Comparison of ENCODE assay signal across 12 mouse cellular contexts in the genomic region with DNA sequence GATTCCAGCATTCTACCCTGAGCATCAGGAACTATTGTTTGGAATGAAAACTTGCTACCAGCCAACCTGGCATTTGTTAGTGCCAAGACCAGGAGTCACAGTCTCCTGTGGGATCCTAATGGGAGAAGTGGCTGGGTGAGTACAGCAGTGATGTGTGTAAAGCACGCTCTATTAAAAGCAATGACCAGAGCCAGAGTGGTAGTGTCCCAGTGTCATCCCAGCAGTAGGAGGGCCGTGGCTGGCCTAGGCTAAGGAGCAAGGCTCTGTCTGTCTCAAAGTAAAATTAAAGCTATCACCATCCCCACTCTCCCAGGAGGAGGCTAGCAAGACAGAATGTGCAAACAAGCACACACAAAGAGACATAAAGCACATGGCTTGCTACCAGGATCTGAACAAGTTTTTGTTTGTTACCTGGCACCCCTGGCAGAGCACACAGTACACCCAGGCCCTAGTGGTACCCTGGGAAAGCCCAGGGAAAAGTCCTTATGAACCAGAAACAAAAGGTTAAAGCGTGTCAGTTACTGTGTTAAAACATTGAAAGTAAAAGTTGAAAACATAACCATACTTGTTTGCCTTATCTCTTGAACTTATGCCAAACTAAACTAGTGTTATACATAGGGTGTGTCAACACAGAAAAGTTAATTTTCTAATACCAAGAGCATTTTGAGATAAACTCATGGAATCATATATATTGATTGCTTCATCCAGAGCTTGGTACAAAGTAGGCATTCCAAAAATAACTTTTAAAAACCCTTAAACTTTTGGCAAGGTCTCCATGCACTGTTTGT.
DNase-seq lines count a peak whose midpoint lies in the region; ATAC-seq and TF ChIP-seq lines count a peak whose summit lies in the region.
"Had no signal": no experiment of that assay in that cellular context is flagged by ENCODE, and none has a peak within 500 bp of the region (broad histone marks: within the 10 kb centered on the region; RNA-seq: fewer than 3 reads in every experiment).

No protein-coding gene starts in this region.

- H3K27me3 ChIP-seq in heart, embryonic 10.5 days (ENCODE audit: insufficient read depth, poor library complexity, severe bottlenecking), result no peaks in the 10 kb centered on the region
- H3K27me3 ChIP-seq in lung, embryonic 15.5 days, result no peaks in the 10 kb centered on the region
- H3K27me3 ChIP-seq in limb, embryonic 14.5 days (ENCODE audit: control insufficient read depth, insufficient read depth, low read length), result no peaks in the 10 kb centered on the region
- no peaks in the 10 kb centered on the region for H3K27me3 ChIP-seq in stomach, embryonic 15.5 days (replicated peaks)
- H3K27me3 ChIP-seq: hindbrain, embryonic 12.5 days had no signal

- ATAC-seq in lung, embryonic 15.5 days (ENCODE audit: borderline replicate concordance, extremely low read depth, low FRiP score, low TSS enrichment), result no peak
- ATAC-seq in limb, embryonic 14.5 days (ENCODE audit: low FRiP score, low read depth), result no peak
- 0 out of 2 replicates have a peak, but pooled peaks have one; percentile 41 for ATAC-seq in stomach, embryonic 15.5 days (ENCODE audit: insufficient read depth, low FRiP score, low read depth)

- 0 out of 2 replicates have a peak overlapping the region, but pooled peaks have one; percentile 10 for H3K9ac ChIP-seq in lung, embryonic 15.5 days
- H3K9ac ChIP-seq in limb, embryonic 14.5 days (ENCODE audit: low read depth, low read length, severe bottlenecking), result no peak overlapping the region
- H3K9ac ChIP-seq in stomach, embryonic 15.5 days, result no peak overlapping the region
- H3K9ac ChIP-seq: hindbrain, embryonic 12.5 days had no signal

- H3K4me2 ChIP-seq in lung, embryonic 15.5 days, result no peak overlapping the region
- no peak overlapping the region for H3K4me2 ChIP-seq in limb, embryonic 14.5 days (replicated peaks; ENCODE audit: low read depth, low read length, severe bottlenecking)
- no peak overlapping the region for H3K4me2 ChIP-seq in stomach, embryonic 15.5 days
- H3K4me2 ChIP-seq: hindbrain, embryonic 12.5 days had no signal

- WGBS in heart, embryonic 10.5 days, result 72% methylated on average over 3 of the region's 3 CpGs
- 58% methylated on average over 3 of the region's 3 CpGs for WGBS in lung, embryonic 15.5 days
- 78% methylated on average over 3 of the region's 3 CpGs for WGBS in limb, embryonic 14.5 days
- WGBS in stomach, embryonic 15.5 days, result 65% methylated on average over 3 of the region's 3 CpGs

- intact Hi-C loops in heart, postnatal 25 days (cut with DNase I), result no loop called here

- no peak for TF ChIP-seq POLR2A in limb, embryonic 14.5 days (IDR thresholded peaks at IDR 0.05; ENCODE audit: borderline replicate concordance, extremely low read depth, insufficient read depth, insufficient read length)

- H3K36me3 ChIP-seq in heart, embryonic 10.5 days, result peaks cover 3% of the 10 kb centered on the region; the same call in 1 of the 2 replicates
- H3K36me3 ChIP-seq in lung, embryonic 15.5 days, result no peaks in the 10 kb centered on the region
- no peaks in the 10 kb centered on the region for H3K36me3 ChIP-seq in limb, embryonic 14.5 days (ENCODE audit: control insufficient read depth, insufficient read depth, low read length)
- no peaks in the 10 kb centered on the region for H3K36me3 ChIP-seq in stomach, embryonic 15.5 days

- peaks cover 42% of the 10 kb centered on the region for H3K4me1 ChIP-seq in heart, embryonic 10.5 days
- peaks cover 43% of the 10 kb centered on the region for H3K4me1 ChIP-seq in lung, embryonic 15.5 days
- peaks cover 24% of the 10 kb centered on the region for H3K4me1 ChIP-seq in limb, embryonic 14.5 days (ENCODE audit: control insufficient read depth, insufficient read depth, low read length)
- H3K4me1 ChIP-seq in stomach, embryonic 15.5 days, result peaks cover 27% of the 10 kb centered on the region; the same call in 1 of the 2 replicates
- H3K4me1 ChIP-seq: hindbrain, embryonic 12.5 days had no signal

- no peak for DNase-seq in heart, embryonic 10.5 days (ENCODE audit: low spot score)
- no peak for DNase-seq in heart, postnatal 25 days (ENCODE audit: low spot score)
- DNase-seq in lung, postnatal 14 days, result no peak
- DNase-seq in limb, embryonic 14.5 days (ENCODE audit: low spot score), result no peak
- DNase-seq in cerebellum, adult 9-11 months, result no peak
- no peak for DNase-seq in layer of hippocampus, adult 9-10 months (ENCODE audit: low spot score)
- DNase-seq: adrenal gland, postnatal 25 days; cerebellum, adult 11-12 months; spleen, adult 18-20 months had no signal

- peak overlapping the region; percentile 50; the same call in 1 of the 2 replicates for H3K27ac ChIP-seq in heart, embryonic 10.5 days
- peak overlapping the region; percentile 69 for H3K27ac ChIP-seq in lung, embryonic 15.5 days
- 0 out of 2 replicates have a peak overlapping the region, but pooled peaks have one; percentile 20 for H3K27ac ChIP-seq in limb, embryonic 14.5 days (replicated peaks; ENCODE audit: low read depth, low read length)
- peak overlapping the region; percentile 82 for H3K27ac ChIP-seq in stomach, embryonic 15.5 days
- H3K27ac ChIP-seq: hindbrain, embryonic 12.5 days had no signal

- no peak overlapping the region for H3K4me3 ChIP-seq in heart, embryonic 10.5 days
- no peak overlapping the region for H3K4me3 ChIP-seq in lung, embryonic 15.5 days
- no peak overlapping the region for H3K4me3 ChIP-seq in limb, embryonic 14.5 days (replicated peaks; ENCODE audit: low read length)
- H3K4me3 ChIP-seq in stomach, embryonic 15.5 days (replicated peaks), result no peak overlapping the region
- H3K4me3 ChIP-seq: hindbrain, embryonic 12.5 days had no signal

- no peaks in the 10 kb centered on the region for H3K9me3 ChIP-seq in heart, embryonic 10.5 days
- H3K9me3 ChIP-seq in lung, embryonic 15.5 days, result no peaks in the 10 kb centered on the region
- H3K9me3 ChIP-seq in limb, embryonic 14.5 days (ENCODE audit: control insufficient read depth, low read length), result no peaks in the 10 kb centered on the region
- H3K9me3 ChIP-seq in stomach, embryonic 15.5 days, result no peaks in the 10 kb centered on the region
- H3K9me3 ChIP-seq: hindbrain, embryonic 12.5 days had no signal

Comparison
In these comparisons a context has a peak if more than half of its experiments do, and no peak if none do; other contexts are left out.
1. H3K27ac ChIP-seq: peak in every context shown above with its lines; median percentile 82 in stomach, embryonic 15.5 days; 69 in lung, embryonic 15.5 days; 50 in heart, embryonic 10.5 days; 20 in limb, embryonic 14.5 days.